Mouse (Mus musculus) G1E (cell line): ENCODE data around the gene Pard3. TPM values are rescaled to one million over a fixed set of nuclear protein-coding genes. Genes with fewer than 3 reads are reported as not detected.

ENCODE experiments used
- ATAC-seq: 2 replicates; pipeline ENCODE4 v1.8.0; 2016; ENCODE audit warnings: mild to moderate bottlenecking; ENCODE audit not compliant: insufficient number of reproducible peaks, poor library complexity, low FRiP score, severe bottlenecking; ENCODE audit errors: extremely low read depth
- DNase-seq: peaks from one replicate; pipeline ENCODE4 v3.0.0; 2012; ENCODE audit warnings: low spot score
- H3K27me3 ChIP-seq: 2 replicates; pipeline ENCODE4 v1.6.1; 2012; ENCODE audit warnings: mild to moderate bottlenecking, low read length, inconsistent platforms; ENCODE audit not compliant: insufficient read depth
- H3K36me3 ChIP-seq: replicated peaks from 2 replicates; pipeline ENCODE3; 2012; ENCODE audit warnings: mild to moderate bottlenecking, inconsistent platforms
- H3K4me1 ChIP-seq: 2 replicates; pipeline ENCODE4 v1.6.1; 2012; ENCODE audit warnings: low read depth, low read length, inconsistent platforms, mixed read lengths; ENCODE audit not compliant: insufficient read depth
- H3K4me3 ChIP-seq: 2 replicates; pipeline ENCODE4 v1.5.1; 2012; ENCODE audit warnings: low read depth, mild to moderate bottlenecking, inconsistent platforms, low read length, moderate library complexity, mixed read lengths
- H3K9me3 ChIP-seq: replicated peaks from 2 replicates; pipeline ENCODE4 v1.6.1; 2012; ENCODE audit warnings: inconsistent platforms
- CTCF ChIP-seq: IDR thresholded peaks from 2 replicates; pipeline ENCODE4 v1.5.1; 2012; ENCODE audit warnings: low read depth, low read length, inconsistent platforms, mixed read lengths
- GATA1 ChIP-seq: IDR thresholded peaks from 2 replicates; pipeline ENCODE4 v1.6.1; 2012; ENCODE audit warnings: borderline replicate concordance, low read length, inconsistent platforms, mixed read lengths
- GATA2 ChIP-seq: IDR thresholded peaks from 2 replicates; pipeline ENCODE4 v1.6.1; 2012; ENCODE audit warnings: low read depth, low read length, inconsistent platforms, borderline replicate concordance
- POLR2AphosphoS5 ChIP-seq: IDR thresholded peaks from 2 replicates; pipeline ENCODE4 v1.6.1; 2012; ENCODE audit warnings: low read depth, low read length, inconsistent platforms; ENCODE audit not compliant: insufficient replicate concordance
- TAL1 ChIP-seq: conservative IDR thresholded peaks from 2 replicates; pipeline ENCODE4 v1.6.1; 2012; ENCODE audit warnings: low read depth, low read length, inconsistent platforms, mixed read lengths
- polyA plus RNA-seq: library from polyadenylated mRNA; stranded (reverse); fragments of >175 nt; gene quantifications from 2 replicates; pipeline ENCODE4 v1.2.3, GENCODE M21; 2012
- total RNA-seq, 2 experiments: library from RNA; stranded (forward) in 1 of 2; stranded (reverse) in 1 of 2; fragments of 200-1000 nt in 1 of 2; fragments of >200 nt in 1 of 2; fragmentation: Nextera tagmentation in 1 of 2; gene quantifications; 2 replicates each; pipeline ENCODE4 v1.2.3; 2014 to 2017

The Pard3 gene
- total and polyA plus RNA-seq, 3 experiments, result 0.55 TPM; not detected in 2

GRCm38 (mm10) chr8:127049996-127050395 is 13.7 kb upstream of the Pard3 start:
- ATAC-seq, result no peak
- H3K36me3 ChIP-seq, result no peaks in the 10 kb centered on the region
- H3K4me3 ChIP-seq, result no peak overlapping the region
- H3K4me1 ChIP-seq, result no peaks in the 10 kb centered on the region
- no peak for TF ChIP-seq CTCF
- TF ChIP-seq TAL1, result no peak
- no peak for TF ChIP-seq GATA1
- TF ChIP-seq GATA2, result no peak
- TF ChIP-seq POLR2AphosphoS5, result no peak
- no peak for DNase-seq
- H3K9me3 ChIP-seq, result peaks cover 16% of the 10 kb centered on the region
- no peaks in the 10 kb centered on the region for H3K27me3 ChIP-seq

DNA sequence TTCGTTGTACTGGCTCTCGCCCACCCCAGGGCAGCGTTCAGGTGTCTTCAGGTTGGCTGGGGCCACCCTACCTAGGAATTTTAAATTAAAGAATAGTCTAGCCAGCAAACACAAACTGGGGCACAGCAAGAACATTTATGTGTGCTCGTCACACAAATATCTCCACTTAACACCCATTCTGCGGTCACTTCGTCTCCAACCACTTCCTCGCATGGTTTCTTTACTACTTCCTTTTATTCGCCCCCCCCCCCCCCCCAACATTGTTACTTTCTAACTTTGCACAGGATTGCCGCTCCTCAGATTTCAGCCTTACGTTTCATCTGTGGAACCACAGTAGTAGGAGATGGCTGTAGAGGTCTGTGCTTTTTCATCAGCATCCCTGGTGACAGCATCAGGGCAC is 11.6 kb upstream of the Pard3 start:
- DNase-seq, result no peak
- ATAC-seq, result no peak
- Histone ChIP-seq H3K9me3 (peaks cover 16% of the 10 kb centered on the region), H3K4me3 (no peak overlapping the region), H3K36me3 (no peaks in the 10 kb centered on the region), H3K4me1 (no peaks in the 10 kb centered on the region), H3K27me3 (no peaks in the 10 kb centered on the region)
- no peak for TF ChIP-seq TAL1
- no peak for TF ChIP-seq GATA2
- TF ChIP-seq CTCF, result no peak
- TF ChIP-seq GATA1, result no peak
- TF ChIP-seq POLR2AphosphoS5, result no peak

DNA sequence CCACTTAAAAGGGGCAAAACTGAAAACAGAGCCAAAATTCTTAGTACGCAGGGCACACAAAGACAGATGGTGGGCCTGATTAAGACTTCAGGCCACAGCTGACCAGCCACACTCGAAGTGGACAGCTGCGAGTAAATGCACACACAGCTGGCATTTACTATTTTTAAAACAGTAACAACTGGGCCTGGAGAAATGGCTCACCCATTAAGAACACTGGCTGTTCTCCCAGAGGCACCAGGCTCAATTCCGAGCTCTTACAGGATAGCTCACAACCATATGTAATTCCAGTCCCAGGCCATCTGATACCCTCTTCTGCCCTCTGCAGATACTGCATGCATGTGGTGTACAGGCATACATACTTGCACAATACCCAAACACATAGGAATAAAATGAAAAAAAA is 8.6 kb upstream of the Pard3 start:
- ATAC-seq, result no peak
- Histone ChIP-seq H3K9me3 (peaks cover 13% of the 10 kb centered on the region), H3K27me3 (no peaks in the 10 kb centered on the region), H3K36me3 (no peaks in the 10 kb centered on the region), H3K4me1 (no peaks in the 10 kb centered on the region), H3K4me3 (no peak overlapping the region)
- no peak for DNase-seq
- TF ChIP-seq TAL1 (no peak), CTCF (no peak), GATA1 (no peak), POLR2AphosphoS5 (no peak), GATA2 (no peak)

- H3K4me1 ChIP-seq, result no peaks in the 10 kb centered on the region
- no peak for DNase-seq
- no peak for TF ChIP-seq CTCF
- no peak for TF ChIP-seq GATA2
- TF ChIP-seq TAL1, result no peak
- TF ChIP-seq GATA1, result no peak
- TF ChIP-seq POLR2AphosphoS5, result no peak
- H3K9me3 ChIP-seq, result peaks cover 4% of the 10 kb centered on the region
- no peak overlapping the region for H3K4me3 ChIP-seq
- no peaks in the 10 kb centered on the region for H3K36me3 ChIP-seq
- ATAC-seq, result no peak
- no peaks in the 10 kb centered on the region for H3K27me3 ChIP-seq
Observed at GRCm38 (mm10) chr8:127058759-127059158, 4.9 kb upstream of the Pard3 start.

GRCm38 (mm10) chr8:127059826-127060225 is 3.9 kb upstream of the Pard3 start:
- TF ChIP-seq GATA2 (no peak), GATA1 (no peak), POLR2AphosphoS5 (no peak), TAL1 (no peak), CTCF (no peak)
- no peaks in the 10 kb centered on the region for H3K4me1 ChIP-seq
- no peaks in the 10 kb centered on the region for H3K36me3 ChIP-seq
- H3K27me3 ChIP-seq, result no peaks in the 10 kb centered on the region
- H3K4me3 ChIP-seq, result no peak overlapping the region
- peaks cover 15% of the 10 kb centered on the region for H3K9me3 ChIP-seq
- ATAC-seq, result no peak
- no peak for DNase-seq

- H3K4me3 ChIP-seq, result no peak overlapping the region; the same call in 1 of the 2 replicates
- no peak for TF ChIP-seq POLR2AphosphoS5
- no peak for TF ChIP-seq GATA1
- no peak for TF ChIP-seq GATA2
- DNase-seq (no peak), ATAC-seq (no peak)
- H3K27me3 ChIP-seq, result no peaks in the 10 kb centered on the region
- H3K4me1 ChIP-seq, result no peaks in the 10 kb centered on the region
- peaks cover 17% of the 10 kb centered on the region for H3K9me3 ChIP-seq
- no peaks in the 10 kb centered on the region for H3K36me3 ChIP-seq
Observed at GRCm38 (mm10) chr8:127064361-127065112, 844 bp downstream of the Pard3 start.
